Mouse (Mus musculus): ENCODE data around the gene Atf7ip. TPM values are rescaled to one million over a fixed set of nuclear protein-coding genes. Genes with fewer than 3 reads are reported as not detected.
A peak's percentile ranks its signal among the peaks of the same experiment; 100 is the strongest.
"Not testable (repeated sequence)": the region's sequence is repeated elsewhere in the genome, so short reads cannot be mapped to it uniquely, and the experiment has no call there.

Atf7ip gene
- 10 to 100 TPM; 35.7 to 46.2 (median 42.5) TPM for total RNA-seq (2022)

- not testable (repeated sequence) for DNase-seq (ENCODE audit: low spot score in 2 of 2)
Measured at GRCm38 (mm10) chr6:136505867-136506266, at the start of gene Atf7ip. TSS of gene Atf7ip (plus strand) at chr6:136506167.

DNA sequence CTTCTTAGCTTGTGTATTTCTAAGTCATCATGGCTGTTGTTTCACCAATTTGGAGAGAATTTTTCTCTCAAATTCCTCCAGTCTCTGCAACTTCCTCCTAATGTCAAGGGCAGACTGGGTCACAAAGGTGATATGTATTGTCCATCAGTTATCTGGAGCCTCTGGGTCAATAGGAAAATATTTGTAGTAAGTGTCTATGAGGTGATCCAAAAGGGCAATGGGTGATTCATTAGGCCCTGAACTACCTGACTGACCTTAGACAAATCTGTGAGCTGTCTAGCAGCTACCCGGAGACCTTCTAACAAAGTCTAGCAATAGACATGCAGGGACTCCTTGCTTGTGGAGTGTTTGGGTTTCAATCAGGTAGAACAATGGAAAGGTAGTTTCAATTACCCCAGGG is 49.7 kb upstream of the Atf7ip start:
- no peak for DNase-seq (ENCODE audit: low spot score in 2 of 2)

GRCm38 (mm10) chr6:136459156-136459555 is 46.8 kb upstream of the Atf7ip start:
- DNase-seq (ENCODE audit: low spot score in 2 of 2): no peak

DNA sequence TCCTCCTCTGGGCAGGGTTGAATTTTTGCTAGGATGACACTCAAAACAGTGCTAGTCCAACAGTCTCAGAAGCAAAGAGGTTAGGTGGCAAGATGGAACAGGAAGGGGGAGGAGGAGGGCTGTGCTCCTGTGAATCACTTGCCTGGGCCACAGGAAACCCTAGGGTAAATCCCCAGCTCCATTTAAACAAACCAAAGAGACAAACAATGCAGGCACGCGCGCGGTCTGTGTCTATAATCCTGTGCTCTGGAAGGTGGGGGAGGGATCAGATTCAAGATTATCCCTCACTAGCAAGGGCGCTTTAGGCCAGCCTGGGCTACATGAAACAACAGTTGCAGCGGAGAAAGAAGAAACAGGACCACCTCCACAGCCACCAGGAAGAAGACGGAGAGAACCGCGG is 42.5 kb upstream of the Atf7ip start:
- no peak for DNase-seq (ENCODE audit: low spot score in 2 of 2)

DNA sequence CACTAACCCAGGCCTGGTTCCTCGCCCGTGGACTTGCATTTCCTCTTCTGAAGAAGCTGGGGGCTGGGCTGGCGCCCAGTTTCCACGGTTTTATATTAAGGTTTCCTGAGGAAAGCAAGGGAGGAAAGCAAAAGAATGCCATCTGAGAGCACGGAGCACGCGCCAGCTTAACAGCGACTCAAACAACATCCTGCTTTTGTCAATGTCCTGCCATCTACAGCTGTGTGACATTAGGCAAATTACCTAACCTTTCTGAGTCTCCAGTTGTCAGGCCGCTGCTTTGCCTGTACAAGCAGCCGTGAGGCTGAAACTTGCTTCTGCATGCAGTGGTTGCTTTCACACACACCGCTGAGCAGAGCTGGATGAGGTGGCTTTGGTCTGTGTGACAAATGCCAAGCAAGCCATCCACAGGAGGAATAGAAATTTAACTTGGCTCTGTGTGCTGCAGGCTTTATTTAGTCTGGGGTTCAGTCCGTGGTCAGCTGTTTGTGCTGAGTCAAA is 41.8 kb upstream of the Atf7ip start:
- DNase-seq (ENCODE audit: low spot score in 2 of 2): no peak

DNA sequence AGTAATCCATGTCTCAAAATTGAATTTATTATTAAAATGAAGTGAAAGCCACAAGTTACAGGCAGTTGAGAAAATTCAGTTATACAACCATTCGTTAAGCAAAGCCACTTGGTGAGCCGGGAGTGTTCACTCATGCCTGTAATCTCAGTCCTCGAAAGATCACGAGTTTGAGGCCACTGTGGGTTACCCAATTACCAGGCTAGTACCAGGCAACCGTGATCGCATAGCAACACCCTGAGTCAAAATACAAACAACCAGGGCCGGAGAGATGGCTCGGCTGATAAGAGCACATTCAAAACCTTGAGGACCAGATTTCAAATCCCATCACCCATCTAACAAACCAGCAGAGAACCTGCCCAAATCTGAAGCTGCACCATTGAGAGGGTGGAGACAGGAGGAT is 40.9 kb upstream of the Atf7ip start:
- no peak for DNase-seq (ENCODE audit: low spot score in 2 of 2)

GRCm38 (mm10) chr6:136465959-136466381 is 40.0 kb upstream of the Atf7ip start:
- DNase-seq (ENCODE audit: low spot score in 2 of 2): peak; percentile 28 to 35

GRCm38 (mm10) chr6:136466956-136467750 is 38.8 kb upstream of the Atf7ip start:
- DNase-seq (ENCODE audit: low spot score in 2 of 2): peak; percentile 70 to 76

DNA sequence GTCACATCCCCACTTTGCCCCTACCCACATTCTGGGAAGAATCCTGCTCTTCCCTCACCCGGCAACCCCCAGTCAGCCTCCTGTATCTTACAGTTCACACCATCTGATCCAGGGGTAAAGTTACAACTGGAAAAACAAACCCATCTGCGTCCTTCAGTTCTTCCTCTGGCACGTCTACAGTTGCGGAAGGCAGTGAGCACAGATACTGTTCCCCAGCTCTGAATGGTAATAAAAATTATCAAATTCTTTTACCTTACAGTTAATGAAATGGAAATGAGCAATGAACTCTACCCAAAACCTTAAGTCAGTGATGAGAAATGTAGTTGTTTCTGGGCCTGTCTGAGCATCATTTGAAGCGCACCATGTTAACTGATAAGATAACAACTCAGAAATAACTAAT is 38.1 kb upstream of the Atf7ip start:
- no peak for DNase-seq (ENCODE audit: low spot score in 2 of 2)

- peak; percentile 92 to 93 for DNase-seq (ENCODE audit: low spot score in 2 of 2)
Measured at GRCm38 (mm10) chr6:136468401-136468912, 37.5 kb upstream of the Atf7ip start.

- no peak for DNase-seq (ENCODE audit: low spot score in 2 of 2)
Measured at GRCm38 (mm10) chr6:136468974-136469792, 36.8 kb upstream of the Atf7ip start.

GRCm38 (mm10) chr6:136469807-136470206 is 36.2 kb upstream of the Atf7ip start:
- no peak for DNase-seq (ENCODE audit: low spot score in 2 of 2)

- peak; percentile 68 to 77 for DNase-seq (ENCODE audit: low spot score in 2 of 2)
Measured at GRCm38 (mm10) chr6:136470321-136471230, 35.4 kb upstream of the Atf7ip start.

- DNase-seq (ENCODE audit: low spot score in 2 of 2): no peak
Measured at GRCm38 (mm10) chr6:136471601-136472000, 34.4 kb upstream of the Atf7ip start.

DNA sequence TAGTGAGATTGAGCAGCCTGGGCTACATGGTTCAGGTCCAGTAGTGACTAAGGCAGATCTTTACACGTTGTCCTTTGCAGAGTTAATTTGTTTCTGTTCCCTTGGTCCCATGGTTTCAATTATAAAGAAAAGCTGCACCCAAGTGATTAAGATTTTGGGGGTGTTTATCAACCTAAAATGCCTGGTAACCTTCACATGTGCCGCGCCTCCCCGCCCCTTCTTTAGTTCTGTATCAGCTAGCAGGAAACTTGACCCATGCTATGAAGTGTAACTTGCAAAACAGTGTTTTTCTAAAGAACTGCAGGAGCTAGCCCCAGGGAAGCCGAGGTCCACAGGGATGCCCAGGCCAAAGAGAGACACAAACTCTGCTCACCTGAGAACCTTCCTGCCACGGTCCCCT is 33.2 kb upstream of the Atf7ip start:
- DNase-seq (ENCODE audit: low spot score in 2 of 2): no peak

GRCm38 (mm10) chr6:136473472-136474129 is 32.4 kb upstream of the Atf7ip start:
- no peak for DNase-seq (ENCODE audit: low spot score in 2 of 2)

- DNase-seq (ENCODE audit: low spot score in 2 of 2): no peak
Measured at GRCm38 (mm10) chr6:136475171-136475860, 30.7 kb upstream of the Atf7ip start.

DNA sequence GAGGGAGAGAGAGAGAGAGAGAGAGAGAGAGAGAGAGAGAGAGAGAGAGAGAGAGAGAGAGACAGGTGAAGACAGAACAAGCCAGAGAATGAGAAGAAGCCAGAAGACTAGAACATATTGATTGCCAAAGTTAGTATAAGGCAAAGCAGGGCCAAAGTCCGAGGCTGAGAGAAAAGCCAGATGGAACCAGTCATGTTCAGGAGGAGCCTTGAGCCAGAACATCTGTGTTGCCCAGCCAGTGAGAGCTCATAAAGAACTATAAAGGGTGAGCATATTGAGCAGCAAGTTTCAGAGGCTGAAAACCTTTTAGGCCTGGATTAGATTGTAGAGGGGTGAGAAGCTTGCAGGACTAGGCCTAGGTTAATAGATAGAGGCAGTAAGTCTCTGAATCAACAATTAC is 28.1 kb upstream of the Atf7ip start:
- DNase-seq (ENCODE audit: low spot score in 2 of 2): no peak

GRCm38 (mm10) chr6:136483531-136483930 is 22.4 kb upstream of the Atf7ip start:
- no peak for DNase-seq (ENCODE audit: low spot score in 2 of 2)

GRCm38 (mm10) chr6:136484093-136484492 is 21.9 kb upstream of the Atf7ip start:
- no peak for DNase-seq (ENCODE audit: low spot score in 2 of 2)

All from gastrocnemius, adult 8-10 months (tissue).